Mouse (Mus musculus): ENCODE measurements around the gene Rhag.

GRCm38 (mm10) chr17:40875568-40875967 lies 64.6 kb downstream of the Rhag start:
- TF ChIP-seq CTCF (IDR thresholded peaks at IDR 0.05; ENCODE audit: low read depth), result no peak
- no peak for TF ChIP-seq EP300 (optimal IDR thresholded peaks at IDR 0.05)

Data from stomach, postnatal 0 days (tissue).